Mouse (Mus musculus) inflammation-experienced regulatory T-cells, adult 6 months (primary cell): ENCODE measurements around the gene Tpbpa. TPM values are rescaled to one million over a fixed set of nuclear protein-coding genes. Genes with fewer than 3 reads are reported as not detected.
"Not testable (repeated sequence)": the region's sequence is repeated elsewhere in the genome, so short reads cannot be mapped to it uniquely, and the experiment has no call there.

ENCODE experiments used
- ATAC-seq: one replicate; pipeline ENCODE4 v1.8.0; 2017
- polyA plus RNA-seq, 3 experiments: library from polyadenylated mRNA; unstranded; fragments of 100-300 nt; shearing (Covaris generic); gene quantifications; one replicate each; pipeline ENCODE4 v1.2.1; 2017

Gene Tpbpa
- polyA plus RNA-seq: not detected

- ATAC-seq: not testable (repeated sequence)
These were observed at the start of gene Tpbpa for GRCm38 (mm10) chr13:60941884-60942283. Tpbpa (minus strand) TSS chr13:60941984.

GRCm38 (mm10) chr13:60986915-60987314, 45.1 kb upstream of the Tpbpa start:
- not testable (repeated sequence) for ATAC-seq

GRCm38 (mm10) chr13:60972319-60972718, 30.5 kb upstream of the Tpbpa start:
- not testable (repeated sequence) for ATAC-seq

- not testable (repeated sequence) for ATAC-seq
These were observed 22.2 kb upstream of the Tpbpa start for GRCm38 (mm10) chr13:60963985-60964384.

GRCm38 (mm10) chr13:60961706-60962105, 19.9 kb upstream of the Tpbpa start:
- ATAC-seq: no peak

GRCm38 (mm10) chr13:60936500-60936901, 5.3 kb downstream of the Tpbpa start, which contains the start of the genes Gm49391 and Ctla2a:
Gm49391 (minus strand) TSS chr13:60936571.
Ctla2a (minus strand) TSS chr13:60936625.
- ATAC-seq: peak; percentile 96

- ATAC-seq: not testable (repeated sequence)
These were observed 6.3 kb downstream of the Tpbpa start, which contains the start of gene Gm49393 for GRCm38 (mm10) chr13:60935490-60935889. Gm49393 (minus strand) TSS chr13:60935590.

GRCm38 (mm10) chr13:60904780-60905179, 37.0 kb downstream of the Tpbpa start, which contains the start of gene Tpbpb:
Tpbpb (minus strand) TSS chr13:60904880.
- ATAC-seq: not testable (repeated sequence)

- ATAC-seq: peak; percentile 93
These were observed 44.5 kb downstream of the Tpbpa start, which contains the start of gene Ctla2b for GRCm38 (mm10) chr13:60897328-60897727. Ctla2b (minus strand) TSS chr13:60897447.

- ATAC-seq: not testable (repeated sequence)
These were observed 45.0 kb downstream of the Tpbpa start, which contains the start of gene Gm49392 for GRCm38 (mm10) chr13:60896794-60897193. Gm49392 (minus strand) TSS chr13:60896894.

GRCm38 (mm10) chr13:60895406-60896160, 46.2 kb downstream of the Tpbpa start:
- no peak for ATAC-seq

GRCm38 (mm10) chr13:60892301-60892700, 49.5 kb downstream of the Tpbpa start:
- ATAC-seq: no peak

Other genes with a start within 250 kb of the Tpbpa start
- gene BC051665, start 155.6 kb downstream of the Tpbpa start, polyA plus RNA-seq: not detected
- not detected for gene Ctsll3, start 139.1 kb downstream of the Tpbpa start, polyA plus RNA-seq
- gene 4930486L24Rik, start 77.5 kb downstream of the Tpbpa start, polyA plus RNA-seq: 1 to 10 TPM in 2 of 3 experiments, not detected in 1; 2.0 to 3.6 TPM
- 1 to 10 TPM in 1 of 3 experiments, not detected in 2; 3.2 TPM for gene Gm49392, start 45.1 kb downstream of the Tpbpa start, polyA plus RNA-seq
- gene Ctla2b, start 44.5 kb downstream of the Tpbpa start, polyA plus RNA-seq: 10 to 100 TPM in 2 of 3 experiments, 1 to 10 TPM in 1; 6.4 to 21.4 (median 12.7) TPM
- gene Tpbpb, start 37.1 kb downstream of the Tpbpa start, polyA plus RNA-seq: not detected
- not detected for gene Gm49393, start 6.4 kb downstream of the Tpbpa start, polyA plus RNA-seq
- 1 to 10 TPM in 2 of 3 experiments, not detected in 1; 1.6 to 4.1 TPM for gene Gm49391, start 5.4 kb downstream of the Tpbpa start, polyA plus RNA-seq
- gene Ctla2a, start 5.4 kb downstream of the Tpbpa start, polyA plus RNA-seq: 100 to 1,000 TPM in 1 of 3 experiments, 10 to 100 TPM in 2; 38.4 to 149 (median 50.1) TPM
- not detected for gene Ctsj, start 64.0 kb upstream of the Tpbpa start, polyA plus RNA-seq
- not detected for gene Ctsq, start 98.6 kb upstream of the Tpbpa start, polyA plus RNA-seq
- gene Ctsr, start 222.3 kb upstream of the Tpbpa start, polyA plus RNA-seq: under 1 TPM in 1 of 3 experiments, not detected in 2; 0.32 TPM